Mouse (Mus musculus) liver, embryonic 11.5 days (tissue): Measurements from ENCODE around the gene Kiss1r. TPM values are rescaled to one million over a fixed set of nuclear protein-coding genes. Genes with fewer than 3 reads are reported as not detected.

Source experiments
- ATAC-seq: fragments of 200-750 bp; cut with Nextera tagmentation; replicated peaks from 2 replicates; pipeline ENCODE4 v1.8.0; 2017; ENCODE audit warnings: moderate number of reproducible peaks, mild to moderate bottlenecking, moderate TSS enrichment, moderate library complexity; ENCODE audit not compliant: low FRiP score
- DNase-seq: peaks from one replicate; pipeline ENCODE4 v3.0.0-alpha.2; 2017; ENCODE audit warnings: low spot score
- H3K27ac ChIP-seq: fragments of 300-500 bp; sonication (generic); 2 replicates; pipeline ENCODE4 v1.5.1; 2014; ENCODE audit warnings: mild to moderate bottlenecking, low read depth, low read length, control low read depth
- H3K27me3 ChIP-seq: fragments of 300-500 bp; sonication (generic); replicated peaks from 2 replicates; pipeline ENCODE4 v1.6.1; 2014; ENCODE audit warnings: low read length, mixed read lengths; ENCODE audit not compliant: control insufficient read depth, insufficient read depth
- H3K36me3 ChIP-seq: fragments of 300-500 bp; sonication (generic); 2 replicates; pipeline ENCODE4 v1.6.1; 2014; ENCODE audit warnings: mild to moderate bottlenecking, low read length, moderate library complexity, mixed read lengths; ENCODE audit not compliant: control insufficient read depth, insufficient read depth
- H3K4me1 ChIP-seq: fragments of 300-500 bp; sonication (generic); replicated peaks from 2 replicates; pipeline ENCODE4 v1.6.1; 2014; ENCODE audit warnings: low read length, mixed read lengths; ENCODE audit not compliant: control insufficient read depth, insufficient read depth
- H3K4me2 ChIP-seq: fragments of 300-500 bp; sonication (generic); 2 replicates; pipeline ENCODE4 v1.6.1; 2014; ENCODE audit warnings: mild to moderate bottlenecking, control low read depth, moderate library complexity
- H3K4me3 ChIP-seq: fragments of 300-500 bp; sonication (generic); 2 replicates; pipeline ENCODE4 v1.5.1; 2014; ENCODE audit warnings: low read depth, low read length, control low read depth
- H3K9ac ChIP-seq: fragments of 300-500 bp; sonication (generic); 2 replicates; pipeline ENCODE4 v1.6.1; 2014; ENCODE audit warnings: low read depth, low read length, control low read depth
- H3K9me3 ChIP-seq: fragments of 300-500 bp; sonication (generic); 2 replicates; pipeline ENCODE4 v1.6.1; 2016; ENCODE audit warnings: low read length, inconsistent platforms, mixed read lengths; ENCODE audit not compliant: control insufficient read depth
- WGBS: fragments of 180-500 bp; shearing (Covaris S2); extraction: QIAGEN DNeasy Blood & Tissue Kit; methylation state at CpG from one replicate; pipeline ENCODE4 v1.1.7; 2014; 5-methylcytosine and 5-hydroxymethylcytosine counted together
- polyA plus RNA-seq: library from polyadenylated mRNA; unstranded; fragments of >200 nt; fragmentation: Nextera tagmentation; extraction: Ambion mirVana; gene quantifications from 2 replicates; pipeline ENCODE4 v1.2.1, GENCODE M21; 2014

Kiss1r gene
- 0.66 and 0.75 TPM in 2 replicates for polyA plus RNA-seq

DNA sequence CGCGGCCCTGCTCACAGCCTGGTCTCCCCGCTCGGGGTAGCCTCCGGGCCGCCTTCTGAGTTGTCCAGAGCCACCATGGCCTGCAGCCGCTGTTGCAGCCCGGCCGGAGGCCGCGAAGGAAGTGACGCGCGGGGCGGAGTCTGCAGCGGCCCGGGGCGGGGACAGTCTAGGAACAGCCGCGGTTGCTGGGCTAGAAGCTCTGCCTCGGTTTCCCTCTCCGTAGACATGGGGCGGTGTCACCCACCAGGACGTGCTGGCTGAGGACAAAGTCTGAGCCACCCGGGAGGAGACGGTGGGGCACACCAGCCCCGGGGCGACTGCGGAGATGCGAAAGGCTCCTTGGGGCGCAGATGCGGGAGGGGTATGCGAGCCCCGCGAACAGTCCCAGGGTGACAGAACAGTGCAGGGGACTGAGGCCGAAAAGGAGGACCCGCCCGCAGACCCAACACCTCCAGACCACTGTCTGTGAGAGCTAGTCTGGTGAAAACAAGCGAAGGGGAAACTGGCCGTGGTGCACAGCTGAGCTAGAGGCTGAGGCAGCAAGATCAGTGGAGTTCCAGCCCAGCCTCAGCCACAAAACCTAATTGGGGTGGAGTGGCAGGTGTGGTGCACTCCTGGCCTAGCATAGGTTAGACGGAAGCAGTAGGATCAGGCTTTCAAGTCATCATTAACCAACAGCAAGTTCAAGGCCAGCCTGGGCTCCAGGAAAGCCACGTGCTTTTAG lies at the start of gene Kiss1r:
TSS of gene Kiss1r (plus strand) at position 164 of the 724 bp plus-strand sequence.
- H3K36me3 ChIP-seq = 0 out of 2 replicates have a peak, but pooled peaks cover 3% of the 10 kb centered on the region
- H3K4me3 ChIP-seq = peak within 1 kb of the TSS; percentile 82
- peak within 1 kb of the TSS; percentile 90 for H3K9ac ChIP-seq
- peak; percentile 84 for DNase-seq
- peak within 1 kb of the TSS; percentile 71 for H3K27ac ChIP-seq
- peaks cover 72% of the 10 kb centered on the region for H3K4me1 ChIP-seq
- no peaks in the 10 kb centered on the region for H3K9me3 ChIP-seq
- ATAC-seq = peak; percentile 80
- peak within 1 kb of the TSS; percentile 97 for H3K4me2 ChIP-seq
- WGBS = 3% methylated on average over 42 of the region's 42 CpGs
- peaks cover 46% of the 10 kb centered on the region for H3K27me3 ChIP-seq

DNA sequence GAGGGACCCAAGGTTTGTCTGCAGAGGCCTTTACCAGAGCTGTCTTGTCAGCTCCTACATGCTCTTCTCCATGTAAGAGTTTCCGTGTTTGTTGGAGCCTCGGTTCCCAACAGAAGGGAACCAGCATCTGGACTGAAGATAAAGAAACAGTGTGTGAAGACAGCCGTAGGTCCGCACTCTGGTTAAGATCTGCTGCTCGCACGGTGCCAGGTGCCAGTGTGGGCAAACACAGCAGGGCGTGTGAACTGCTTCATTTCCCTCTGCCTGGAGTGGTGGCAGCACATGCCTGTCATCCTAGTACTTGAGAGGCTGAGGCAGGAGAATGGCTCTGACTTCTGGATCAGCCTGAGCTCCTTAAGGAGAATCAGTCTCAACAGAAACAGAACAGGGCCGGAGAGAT lies 44.9 kb upstream of the Kiss1r start:
- DNase-seq (no peak), ATAC-seq (no peak)
- no peak overlapping the region for H3K4me3 ChIP-seq
- peaks cover 11% of the 10 kb centered on the region for H3K27me3 ChIP-seq
- no peak overlapping the region for H3K27ac ChIP-seq
- H3K9ac ChIP-seq = no peak overlapping the region
- peaks cover 9% of the 10 kb centered on the region for H3K4me1 ChIP-seq
- WGBS = 87% methylated on average over 8 of the region's 8 CpGs
- H3K36me3 ChIP-seq = no peaks in the 10 kb centered on the region
- H3K9me3 ChIP-seq = no peaks in the 10 kb centered on the region
- H3K4me2 ChIP-seq = no peak overlapping the region

GRCm38 (mm10) chr10:79872862-79873261 lies 43.9 kb upstream of the Kiss1r start:
- ATAC-seq (no peak), DNase-seq (no peak)
- H3K9ac ChIP-seq = no peak overlapping the region
- H3K36me3 ChIP-seq = no peaks in the 10 kb centered on the region
- 37% methylated on average over 3 of the region's 3 CpGs for WGBS
- H3K27ac ChIP-seq = no peak overlapping the region
- H3K4me3 ChIP-seq = peak overlapping the region; percentile 0; the same call in 1 of the 2 replicates
- peak overlapping the region; percentile 75 for H3K4me2 ChIP-seq
- peaks cover 11% of the 10 kb centered on the region for H3K27me3 ChIP-seq
- peaks cover 16% of the 10 kb centered on the region for H3K4me1 ChIP-seq
- H3K9me3 ChIP-seq = no peaks in the 10 kb centered on the region

GRCm38 (mm10) chr10:79873313-79873712 lies 43.5 kb upstream of the Kiss1r start:
- Histone ChIP-seq H3K4me2 (peak overlapping the region; percentile 75), H3K27me3 (peaks cover 11% of the 10 kb centered on the region), H3K4me3 (peak overlapping the region; percentile 53), H3K9me3 (no peaks in the 10 kb centered on the region), H3K4me1 (peaks cover 16% of the 10 kb centered on the region), H3K36me3 (no peaks in the 10 kb centered on the region), H3K27ac (no peak overlapping the region), H3K9ac (no peak overlapping the region)
- DNase-seq = no peak
- 12% methylated on average over 6 of the region's 6 CpGs for WGBS
- no peak for ATAC-seq

GRCm38 (mm10) chr10:79873715-79874289 lies 43.0 kb upstream of the Kiss1r start:
- H3K27ac ChIP-seq = peak overlapping the region; percentile 2; the same call in 1 of the 2 replicates
- 4% methylated on average over 22 of the region's 26 CpGs for WGBS
- H3K4me2 ChIP-seq = peak overlapping the region; percentile 75
- peaks cover 11% of the 10 kb centered on the region for H3K27me3 ChIP-seq
- no peaks in the 10 kb centered on the region for H3K9me3 ChIP-seq
- ATAC-seq = peak; percentile 10; the same call in 1 of the 2 replicates
- DNase-seq = peak; percentile 34
- H3K36me3 ChIP-seq = no peaks in the 10 kb centered on the region
- peaks cover 16% of the 10 kb centered on the region for H3K4me1 ChIP-seq
- peak overlapping the region; percentile 53 for H3K4me3 ChIP-seq
- peak overlapping the region; percentile 58 for H3K9ac ChIP-seq

GRCm38 (mm10) chr10:79874290-79874862 lies 42.4 kb upstream of the Kiss1r start, which contains the start of the genes Prtn3 and Plppr3:
Gene Prtn3, plus strand, starts transcription at chr10:79874476.
Gene Plppr3, minus strand, starts transcription at chr10:79874634.
- DNase-seq = peak; percentile 66
- peak within 1 kb of the TSS; percentile 32 for H3K27ac ChIP-seq
- H3K27me3 ChIP-seq = peaks cover 11% of the 10 kb centered on the region

GRCm38 (mm10) chr10:79877174-79877573 lies 39.6 kb upstream of the Kiss1r start:
- 36% methylated on average over 1 of the region's 1 CpGs for WGBS
- ATAC-seq (no peak), DNase-seq (no peak)
- Histone ChIP-seq H3K4me1 (peaks cover 36% of the 10 kb centered on the region), H3K4me3 (no peak overlapping the region), H3K4me2 (peak overlapping the region; percentile 41), H3K27me3 (peaks cover 11% of the 10 kb centered on the region), H3K9ac (no peak overlapping the region), H3K27ac (no peak overlapping the region), H3K9me3 (no peaks in the 10 kb centered on the region), H3K36me3 (no peaks in the 10 kb centered on the region)

More at GRCm38 (mm10) chr10:79874290-79874862, 42.4 kb upstream of the Kiss1r start, which contains the start of the genes Prtn3 and Plppr3:
- Histone ChIP-seq H3K4me1 (peaks cover 16% of the 10 kb centered on the region), H3K4me2 (peak within 1 kb of the TSS; percentile 75), H3K9me3 (no peaks in the 10 kb centered on the region), H3K4me3 (peak within 1 kb of the TSS; percentile 53), H3K36me3 (no peaks in the 10 kb centered on the region), H3K9ac (peak within 1 kb of the TSS; percentile 58)
- 2% methylated on average over 57 of the region's 57 CpGs for WGBS
- ATAC-seq = peak; percentile 46; the same call in 1 of the 2 replicates

- ATAC-seq (no peak), DNase-seq (no peak)
- 32% methylated on average over 12 of the region's 12 CpGs for WGBS
- Histone ChIP-seq H3K9ac (peak overlapping the region; percentile 7; the same call in 1 of the 2 replicates), H3K4me3 (no peak overlapping the region), H3K36me3 (no peaks in the 10 kb centered on the region), H3K4me1 (peaks cover 42% of the 10 kb centered on the region), H3K27me3 (peaks cover 12% of the 10 kb centered on the region), H3K4me2 (peak overlapping the region; percentile 41), H3K27ac (peak overlapping the region; percentile 59), H3K9me3 (no peaks in the 10 kb centered on the region)
Observed at GRCm38 (mm10) chr10:79877757-79878156, 39.0 kb upstream of the Kiss1r start.
